Mouse (Mus musculus) megakaryocyte, embryonic 14.5 days (primary cell): ENCODE measurements around the gene Ugt1a6a.

ENCODE experiments used
- FLI1 ChIP-seq: IDR thresholded peaks from 2 replicates; pipeline ENCODE4 v1.6.1; 2012; ENCODE audit warnings: low read length, inconsistent platforms, mixed read lengths
- GATA1 ChIP-seq: IDR thresholded peaks from 3 replicates; pipeline ENCODE4 v1.6.1; 2012; ENCODE audit warnings: mixed read lengths, low read length, inconsistent platforms, borderline replicate concordance

- TF ChIP-seq GATA1: no peak
- TF ChIP-seq FLI1: 0 out of 2 replicates have a peak, but pooled peaks have one; percentile 16
Observed at GRCm38 (mm10) chr1:88260114-88260513, 125.5 kb downstream of the Ugt1a6a start.
